Mouse (Mus musculus) CH12.LX (cell line): ENCODE results near the gene Atl1. TPM values are rescaled to one million over a fixed set of nuclear protein-coding genes. Genes with fewer than 3 reads are reported as not detected.

Experiments used
- DNase-seq: peaks from one replicate; pipeline ENCODE4 v3.0.0-alpha.2; 2013; ENCODE audit errors: extremely low read depth
- H3K27ac ChIP-seq: 2 replicates; pipeline ENCODE4 v1.5.1; 2012; ENCODE audit warnings: low read depth, mild to moderate bottlenecking, control low read depth, moderate library complexity; ENCODE audit not compliant: insufficient read depth
- H3K27me3 ChIP-seq: replicated peaks from 2 replicates; pipeline ENCODE3; 2012; ENCODE audit warnings: inconsistent platforms
- H3K36me3 ChIP-seq, 2 experiments: replicated peaks in 1 of 2; 2 replicates each; pipeline versions ENCODE3 to v1.6.1; 2012; ENCODE audit warnings: inconsistent platforms in 1 of 2, low read length in 1 of 2, mild to moderate bottlenecking in 1 of 2, mixed read lengths in 1 of 2, moderate library complexity in 1 of 2; ENCODE audit not compliant: control insufficient read depth in 1 of 2, insufficient read depth in 1 of 2
- H3K4me1 ChIP-seq, 2 experiments: 2 replicates each; pipeline ENCODE4 v1.6.1; 2012; ENCODE audit warnings: inconsistent platforms in 1 of 2, moderate library complexity in 1 of 2; ENCODE audit not compliant: insufficient read depth in 2 of 2, control insufficient read depth in 1 of 2
- H3K4me2 ChIP-seq: 2 replicates; pipeline ENCODE4 v1.6.1; 2012; ENCODE audit warnings: low read depth, mild to moderate bottlenecking, control low read depth; ENCODE audit not compliant: poor library complexity, insufficient read depth, severe bottlenecking
- H3K4me3 ChIP-seq, 3 experiments: fragments of 150-350 bp in 1 of 3; sonication (generic) in 1 of 3; replicated peaks in 1 of 3; 2 replicates each; pipeline versions ENCODE3 to v1.5.1; 2011 to 2012; ENCODE audit warnings: low read depth in 2 of 3, low read length in 2 of 3, mild to moderate bottlenecking in 2 of 3, moderate library complexity in 2 of 3, control low read depth in 1 of 3, improper control_type of control experiment in 1 of 3, inconsistent platforms in 1 of 3, mixed read lengths in 1 of 3; ENCODE audit not compliant: poor library complexity in 1 of 3
- H3K79me2 ChIP-seq: replicated peaks from 2 replicates; pipeline ENCODE4 v1.6.1; 2012; ENCODE audit warnings: mild to moderate bottlenecking, moderate library complexity; ENCODE audit not compliant: control insufficient read depth, poor library complexity, insufficient read depth, severe bottlenecking; ENCODE audit errors: extremely low read depth
- H3K9ac ChIP-seq: 2 replicates; pipeline ENCODE4 v1.6.1; 2012; ENCODE audit warnings: low read depth, mild to moderate bottlenecking, control low read depth, moderate library complexity; ENCODE audit not compliant: insufficient read depth
- H3K9me3 ChIP-seq: replicated peaks from 2 replicates; pipeline ENCODE3; 2012; ENCODE audit warnings: low read length, inconsistent platforms, mixed read lengths
- CHD1 ChIP-seq: IDR thresholded peaks from 2 replicates; pipeline ENCODE4 v1.6.1; 2012; ENCODE audit warnings: low read depth, low read length, improper control_type of control experiment, inconsistent platforms
- CHD2 ChIP-seq: IDR thresholded peaks from 2 replicates; pipeline ENCODE4 v1.6.1; 2011; ENCODE audit warnings: low read length, improper control_type of control experiment
- E2F4 ChIP-seq: IDR thresholded peaks from 2 replicates; pipeline ENCODE4 v1.6.1; 2011; ENCODE audit warnings: low read depth, low read length, improper control_type of control experiment; ENCODE audit not compliant: insufficient replicate concordance
- ELF1 ChIP-seq: IDR thresholded peaks from 2 replicates; pipeline ENCODE4 v1.6.1; 2014; ENCODE audit warnings: low read depth, mild to moderate bottlenecking, inconsistent platforms, low read length, improper control_type of control experiment
- MAX ChIP-seq: IDR thresholded peaks from 2 replicates; pipeline ENCODE4 v1.6.1; 2011; ENCODE audit warnings: low read length, improper control_type of control experiment
- MXI1 ChIP-seq: IDR thresholded peaks from 2 replicates; pipeline ENCODE4 v1.6.1; 2011; ENCODE audit warnings: mild to moderate bottlenecking, low read depth, low read length, improper control_type of control experiment
- MYC ChIP-seq: IDR thresholded peaks from 2 replicates; pipeline ENCODE4 v1.6.1; 2011; ENCODE audit warnings: low read depth, mild to moderate bottlenecking, improper control_type of control experiment, low read length
- POLR2A ChIP-seq: IDR thresholded peaks from 2 replicates; pipeline ENCODE4 v1.6.1; 2011; ENCODE audit warnings: low read depth, mild to moderate bottlenecking, improper control_type of control experiment, low read length
- POLR2AphosphoS2 ChIP-seq: IDR thresholded peaks from 2 replicates; pipeline ENCODE4 v1.6.1; 2011; ENCODE audit warnings: low read depth, low read length, improper control_type of control experiment
- RAD21 ChIP-seq: IDR thresholded peaks from 2 replicates; pipeline ENCODE4 v1.6.1; 2011; ENCODE audit warnings: low read depth, mild to moderate bottlenecking, low read length, improper control_type of control experiment, moderate library complexity
- USF1 ChIP-seq: IDR thresholded peaks from 2 replicates; pipeline ENCODE4 v1.6.1; 2014; ENCODE audit warnings: low read depth, mild to moderate bottlenecking, inconsistent platforms, low read length, improper control_type of control experiment
- USF2 ChIP-seq: conservative IDR thresholded peaks from 2 replicates; pipeline ENCODE4 v1.6.1; 2011; ENCODE audit warnings: low read depth, low read length, improper control_type of control experiment
- ZNF384 ChIP-seq: IDR thresholded peaks from 2 replicates; pipeline ENCODE4 v1.6.1; 2012; ENCODE audit warnings: low read depth, low read length, improper control_type of control experiment, inconsistent platforms
- dilution Hi-C: fragments of 300-500 bp; cut with MboI; formaldehyde crosslinking; loops from 2 replicates; pipeline ENCODE4 v1.14.3; 2020; ENCODE audit warnings: low sequenced_read_pairs; ENCODE audit not compliant: extremely low pct_unique_long_range_greater_than_20kb, extremely low pct_ligation_motif_present
- in situ Hi-C: fragments of 300-500 bp; cut with MboI; formaldehyde crosslinking; loops from 3 replicates; pipeline ENCODE4 v1.14.3; 2019; ENCODE audit warnings: low sequenced_read_pairs, low pct_ligation_motif_present, low pct_unique_long_range_greater_than_20kb, mixed read lengths
- polyA plus RNA-seq: library from polyadenylated mRNA; unstranded; fragments of >175 nt; gene quantifications from 2 replicates; pipeline ENCODE4 v1.2.1, GENCODE M21; 2012; ENCODE audit warnings: low read depth; ENCODE audit not compliant: insufficient read length
- total RNA-seq, 2 experiments: library from RNA; depleted of rRNA; stranded (reverse); fragments of 300-350 nt in 1 of 2; fragments of >200 nt in 1 of 2; gene quantifications; 2 replicates each; pipeline ENCODE4 v1.2.3; 2012 to 2014

Gene Atl1
- total and polyA plus RNA-seq, 3 experiments, result 0.51 to 0.74 (median 0.64) TPM

- no peak for DNase-seq
- no peak overlapping the region for H3K9ac ChIP-seq
- peaks cover 3 to 14% of the 10 kb centered on the region in 2 experiments; a peak in 2 of 4 replicates for H3K4me1 ChIP-seq
- no peak for TF ChIP-seq E2F4
- TF ChIP-seq USF1, result no peak
- no peak for TF ChIP-seq ELF1
- no peak for TF ChIP-seq MYC
- TF ChIP-seq MXI1, result no peak
- no peak for TF ChIP-seq CHD2
- no peak for TF ChIP-seq MAX
- no peak for TF ChIP-seq POLR2AphosphoS2
- TF ChIP-seq USF2, result no peak
- no peak for TF ChIP-seq CHD1
- no peak for TF ChIP-seq POLR2A
- no peak for TF ChIP-seq ZNF384
- no peak for TF ChIP-seq RAD21
- in situ Hi-C loops, result loop anchor here (5.0 kb wide), 1 partner anchor 47 kb away; no protein-coding TSS in a partner anchor
- no peak overlapping the region for H3K4me2 ChIP-seq
- no peak overlapping the region for H3K27ac ChIP-seq
- no peak overlapping the region for H3K4me3 ChIP-seq
- peaks cover 0 to 16% of the 10 kb centered on the region in 2 experiments for H3K36me3 ChIP-seq
- H3K9me3 ChIP-seq, result no peaks in the 10 kb centered on the region
- H3K79me2 ChIP-seq, result peaks cover 3% of the 10 kb centered on the region; the same call in 1 of the 2 replicates
- dilution Hi-C loops, result no loop called here
- no peaks in the 10 kb centered on the region for H3K27me3 ChIP-seq
These were observed 8.4 kb upstream of the Atl1 start for GRCm38 (mm10) chr12:69884053-69884452.

- DNase-seq, result peak; percentile 12
- peaks cover 0 to 19% of the 10 kb centered on the region in 2 experiments for H3K36me3 ChIP-seq
- H3K27me3 ChIP-seq, result no peaks in the 10 kb centered on the region
- no peaks in the 10 kb centered on the region for H3K9me3 ChIP-seq
- in situ Hi-C loops (no loop called here), dilution Hi-C loops (no loop called here)
- H3K4me2 ChIP-seq, result no peak overlapping the region; the same call in 1 of the 2 replicates
- H3K4me3 ChIP-seq, result no peak overlapping the region
- no peak overlapping the region for H3K9ac ChIP-seq
- H3K27ac ChIP-seq, result no peak overlapping the region
- TF ChIP-seq ZNF384 (peak; percentile 75), MAX (no peak), E2F4 (no peak)
- H3K79me2 ChIP-seq, result peaks cover 3% of the 10 kb centered on the region; the same call in 1 of the 2 replicates
- H3K4me1 ChIP-seq, result peaks cover 7 to 17% of the 10 kb centered on the region in 2 experiments; a peak in 3 of 4 replicates
These were observed 7.1 kb upstream of the Atl1 start for GRCm38 (mm10) chr12:69885170-69885923.
